Mouse (Mus musculus): ENCODE results near the gene Nup153. TPM values are rescaled to one million over a fixed set of nuclear protein-coding genes. Genes with fewer than 3 reads are reported as not detected.

The Nup153 gene
- total RNA-seq (2015; ENCODE audit: low replicate concordance) (135 and 150 TPM in 2 replicates), total RNA-seq (2017; ENCODE audit: low replicate concordance) (120 and 128 TPM in 2 replicates)

DNA sequence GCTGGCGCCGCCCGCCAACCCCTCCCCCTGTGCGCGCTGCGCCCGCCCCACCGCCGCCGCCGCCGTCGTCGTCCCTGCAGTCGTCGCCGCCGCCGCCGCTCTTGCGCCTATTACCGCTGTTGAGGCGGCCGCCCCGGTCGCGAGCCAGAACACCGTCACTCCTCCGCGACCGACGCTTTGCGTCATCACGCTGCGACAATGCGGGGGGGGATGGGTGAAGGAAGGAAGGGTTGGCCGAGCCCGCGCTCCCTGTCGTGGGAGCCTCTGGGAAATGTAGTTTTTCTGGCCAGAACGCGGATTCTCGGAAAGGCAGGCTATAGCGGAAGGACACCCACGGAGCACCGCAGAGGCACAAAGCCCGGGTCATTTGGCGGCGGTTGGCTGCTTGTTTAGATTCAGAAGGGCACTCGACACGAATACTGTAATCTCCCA is at the start of gene Nup153:
TSS of gene Nup153 (minus strand) at position 104 of the 432 bp plus-strand sequence.
- peak; percentile 86 for ATAC-seq (replicated peaks; ENCODE audit: low FRiP score, poor library complexity, severe bottlenecking)

DNA sequence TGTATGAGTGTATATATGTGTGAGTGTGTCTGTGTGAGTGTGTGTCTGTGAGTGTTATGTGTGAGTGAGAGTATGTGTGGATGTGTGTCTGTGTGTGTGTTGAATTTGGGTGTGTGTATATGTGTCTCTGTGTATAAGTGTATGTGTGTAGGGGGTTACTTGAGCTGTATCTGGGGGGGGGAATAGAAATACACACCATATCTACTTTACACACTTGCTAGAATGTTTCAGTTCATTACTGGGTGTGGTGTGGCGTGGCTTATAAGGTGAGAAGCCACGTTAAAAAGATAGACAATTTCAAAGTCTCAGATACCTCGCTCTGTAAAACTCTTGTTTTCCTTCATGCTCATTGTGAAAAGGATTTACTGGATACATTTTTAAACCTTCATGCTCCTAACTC is 49.7 kb upstream of the Nup153 start:
- ATAC-seq (replicated peaks; ENCODE audit: low FRiP score, poor library complexity, severe bottlenecking) = no peak

DNA sequence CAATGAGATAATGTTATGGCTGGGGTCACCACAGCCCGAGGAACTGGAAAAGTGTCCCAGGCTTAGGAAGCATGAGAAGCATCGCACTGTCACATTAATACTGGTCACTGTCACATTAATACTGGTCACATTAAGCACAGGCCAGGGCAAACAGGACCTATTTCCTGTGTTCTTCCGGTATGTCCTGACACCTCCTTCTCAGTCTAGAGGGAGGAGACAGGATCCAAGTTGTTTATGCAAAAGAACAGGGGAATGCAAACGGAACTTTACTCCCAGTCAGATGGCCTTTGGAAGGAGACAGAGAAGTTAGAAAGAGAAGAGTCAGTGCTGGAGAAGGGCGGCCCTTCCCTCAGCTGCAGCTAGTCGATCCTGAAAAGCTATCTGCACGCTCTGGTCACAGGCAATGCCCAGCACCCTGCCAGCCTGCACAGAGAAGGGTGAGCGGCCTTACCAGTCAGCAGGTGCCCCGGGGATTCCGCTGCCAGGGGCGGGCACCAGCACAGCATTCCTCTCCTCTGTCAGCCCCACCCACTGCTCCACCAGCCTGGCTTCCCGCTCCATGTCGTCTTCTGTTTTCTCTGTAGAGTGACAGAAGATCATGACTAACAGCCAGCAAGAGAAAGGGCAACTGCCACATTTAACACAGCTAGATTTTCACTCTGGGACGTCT is 49.0 kb upstream of the Nup153 start:
- ATAC-seq (replicated peaks; ENCODE audit: low FRiP score, poor library complexity, severe bottlenecking) = no peak

DNA sequence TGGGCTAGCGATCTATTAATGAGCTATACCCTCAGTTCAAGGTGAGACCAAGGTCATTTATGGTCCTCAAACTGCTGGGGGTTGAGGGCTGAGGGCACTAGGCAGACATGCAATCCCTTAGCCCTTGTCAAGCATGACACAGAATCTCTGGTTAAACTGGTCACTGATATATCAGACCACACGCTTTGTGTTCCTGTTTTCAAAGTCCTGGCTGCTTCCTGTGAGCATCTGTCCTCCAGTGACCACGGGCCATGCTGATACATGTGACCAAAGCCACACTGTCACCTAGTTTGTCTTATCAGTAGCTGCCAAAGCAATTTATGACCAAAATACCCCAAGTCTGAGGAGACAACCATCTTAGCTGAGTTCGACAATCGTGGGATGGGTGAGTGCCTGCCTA is 47.3 kb upstream of the Nup153 start:
- ATAC-seq (replicated peaks; ENCODE audit: low FRiP score, poor library complexity, severe bottlenecking) = no peak

DNA sequence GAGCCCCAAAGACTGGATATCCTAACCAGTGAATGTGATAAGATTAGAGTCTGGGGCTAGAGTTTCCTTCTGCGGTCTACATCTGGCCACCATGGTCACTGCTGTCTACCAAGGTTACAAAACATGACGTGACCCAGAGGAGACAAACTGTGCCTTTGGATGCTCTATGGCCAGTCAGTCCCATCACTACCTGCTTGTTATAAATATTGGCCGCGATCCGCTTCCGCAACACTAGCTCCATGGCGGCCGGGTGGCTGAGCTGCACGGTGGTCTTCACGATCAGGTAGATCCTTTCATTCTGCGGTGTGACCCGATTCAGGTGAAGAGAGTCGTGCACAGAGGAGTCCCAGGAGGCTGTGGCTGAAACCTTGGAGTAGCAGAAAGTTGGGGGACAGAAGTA is 44.8 kb upstream of the Nup153 start:
- ATAC-seq (replicated peaks; ENCODE audit: low FRiP score, poor library complexity, severe bottlenecking) = no peak

DNA sequence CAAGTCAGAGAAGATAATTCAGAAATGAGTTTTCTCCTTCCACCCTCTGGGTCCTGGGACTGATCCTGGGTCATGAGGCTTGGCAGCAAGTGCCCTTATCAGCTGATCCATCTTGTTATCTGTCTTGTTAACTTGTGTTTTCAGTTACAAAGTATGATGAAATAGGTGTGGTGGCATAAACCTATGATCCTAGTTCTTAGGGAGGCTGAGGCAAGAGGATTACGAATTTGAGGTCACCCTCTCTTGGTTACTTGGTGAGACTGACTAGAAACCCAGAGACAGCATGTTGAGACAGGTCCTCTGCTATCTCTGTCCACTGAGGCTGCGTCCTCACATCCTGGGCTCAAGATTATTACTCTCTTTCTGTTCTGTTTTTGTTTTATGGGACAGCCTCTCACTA is 37.6 kb upstream of the Nup153 start:
- ATAC-seq (replicated peaks; ENCODE audit: low FRiP score, poor library complexity, severe bottlenecking) = no peak

DNA sequence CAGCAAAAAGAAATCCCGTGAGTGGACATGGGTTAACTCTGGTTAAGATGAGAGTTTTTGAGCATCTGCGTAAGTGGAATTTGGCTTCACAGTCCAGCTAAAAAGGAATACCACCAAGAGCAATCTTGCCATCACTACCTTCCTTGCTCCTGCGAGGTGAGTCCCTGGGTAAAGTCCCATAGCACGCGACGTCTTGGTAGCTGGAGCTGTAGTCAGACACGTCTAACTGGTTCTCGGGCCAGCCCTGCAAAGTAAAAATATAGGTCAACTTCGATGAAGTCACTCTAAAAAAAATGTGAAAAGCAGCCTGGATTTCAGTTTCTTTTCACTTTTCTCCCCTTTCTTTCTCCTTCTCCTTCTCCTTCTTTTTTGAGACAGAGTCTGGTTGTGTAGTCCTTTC is 35.5 kb upstream of the Nup153 start:
- no peak for ATAC-seq (replicated peaks; ENCODE audit: low FRiP score, poor library complexity, severe bottlenecking)

DNA sequence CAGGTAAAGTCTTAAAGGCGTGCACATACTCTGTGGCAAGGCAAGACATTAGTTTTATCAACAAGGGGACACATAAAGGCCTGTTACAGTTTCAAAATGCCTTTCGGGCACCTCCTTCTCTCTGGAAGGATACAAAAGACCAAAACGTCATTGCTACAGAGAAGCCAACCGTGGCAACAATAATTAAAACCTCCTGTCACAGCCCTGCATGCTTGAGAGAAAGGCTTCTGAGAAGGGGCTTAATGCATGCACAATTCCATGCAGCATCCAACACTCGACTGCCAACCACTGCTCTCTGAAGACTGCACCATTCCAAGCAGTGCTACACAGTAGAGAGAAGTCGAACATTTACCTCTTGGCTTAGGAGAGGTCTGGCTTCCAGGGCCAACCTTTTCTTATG is 33.2 kb upstream of the Nup153 start:
- no peak for ATAC-seq (replicated peaks; ENCODE audit: low FRiP score, poor library complexity, severe bottlenecking)

DNA sequence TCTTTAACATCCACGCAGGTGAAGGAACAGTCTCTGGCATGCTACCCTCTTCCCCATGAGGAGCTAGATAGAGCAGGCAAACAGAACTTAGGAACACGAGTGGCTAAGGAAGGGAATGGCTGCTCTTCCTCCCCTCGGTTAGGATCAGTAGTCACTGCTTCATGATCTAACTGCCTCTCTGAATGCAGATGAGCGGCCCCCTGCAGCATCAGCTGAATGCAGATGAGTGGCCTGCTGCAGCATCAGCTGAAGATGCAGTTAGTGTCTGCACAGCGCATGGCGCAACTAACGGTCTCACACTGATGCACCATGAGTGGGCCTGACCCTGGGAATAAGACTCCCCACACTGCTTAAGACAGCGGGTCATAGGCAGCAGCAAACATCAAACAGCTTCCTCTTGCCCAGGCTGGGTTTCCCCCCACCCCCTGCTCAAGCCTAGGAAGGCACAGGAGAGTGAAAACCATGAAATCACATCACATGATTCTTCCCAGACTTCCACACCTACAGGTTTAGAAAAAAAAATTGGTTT is 31.6 kb upstream of the Nup153 start:
- ATAC-seq (replicated peaks; ENCODE audit: low FRiP score, poor library complexity, severe bottlenecking) = no peak

DNA sequence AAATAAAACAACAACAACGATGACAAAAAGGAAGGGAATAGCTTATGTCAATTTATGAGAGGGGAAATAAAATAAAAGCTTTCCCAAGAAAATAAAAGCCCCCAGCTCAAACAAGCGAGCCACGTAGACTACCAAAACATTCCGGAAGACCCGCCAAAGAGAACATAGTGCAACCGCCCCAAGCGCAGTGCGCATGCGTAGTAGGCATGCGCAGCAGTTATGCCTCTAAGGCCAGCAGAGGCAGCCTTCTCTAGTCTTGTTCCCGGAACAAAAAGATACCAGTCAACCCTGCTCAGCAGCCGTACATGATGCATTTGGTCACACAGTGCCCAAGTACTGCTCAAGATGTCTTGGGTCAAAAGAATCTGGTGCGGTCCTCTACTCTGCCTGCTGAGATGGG is 30.9 kb upstream of the Nup153 start:
- ATAC-seq (replicated peaks; ENCODE audit: low FRiP score, poor library complexity, severe bottlenecking) = no peak

DNA sequence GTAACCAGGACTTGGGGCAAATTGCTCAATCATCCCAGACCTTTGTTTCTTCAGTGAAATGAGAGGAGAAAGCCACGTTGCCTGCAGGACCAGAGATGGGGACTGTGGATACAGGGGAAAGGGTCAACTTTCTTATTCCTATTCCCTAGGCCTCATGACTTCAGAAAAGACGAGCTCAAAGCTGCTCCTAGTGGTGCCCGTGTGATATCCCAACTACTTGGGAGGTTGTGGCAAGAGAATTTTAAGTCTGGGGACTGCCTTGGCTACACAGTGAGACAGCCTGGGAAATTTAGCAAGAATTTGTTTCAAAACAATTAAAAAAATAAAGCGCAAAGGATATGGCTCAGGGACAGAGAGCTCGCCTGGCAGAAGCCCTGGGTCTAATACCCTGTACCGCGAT is 30.2 kb upstream of the Nup153 start:
- ATAC-seq (replicated peaks; ENCODE audit: low FRiP score, poor library complexity, severe bottlenecking) = no peak

DNA sequence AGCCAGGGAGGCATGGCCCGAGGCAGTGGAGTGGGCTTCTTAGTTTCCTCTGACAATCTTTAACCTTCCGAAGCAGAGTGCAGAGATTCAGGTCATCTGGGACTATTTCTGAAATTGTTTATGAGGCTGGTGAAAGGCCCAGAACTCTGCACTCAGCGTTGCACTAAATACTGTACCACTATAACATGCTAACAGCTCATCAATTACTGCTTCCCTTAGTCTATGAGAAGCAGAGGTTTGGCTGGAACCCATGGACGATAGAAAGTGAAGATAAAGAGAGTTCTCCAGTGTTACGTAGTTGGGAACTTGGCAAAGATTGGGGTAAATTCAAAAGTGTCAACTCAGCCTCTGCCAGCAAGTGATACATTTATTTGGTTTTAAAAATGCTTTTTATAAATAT is 25.6 kb upstream of the Nup153 start:
- no peak for ATAC-seq (replicated peaks; ENCODE audit: low FRiP score, poor library complexity, severe bottlenecking)

DNA sequence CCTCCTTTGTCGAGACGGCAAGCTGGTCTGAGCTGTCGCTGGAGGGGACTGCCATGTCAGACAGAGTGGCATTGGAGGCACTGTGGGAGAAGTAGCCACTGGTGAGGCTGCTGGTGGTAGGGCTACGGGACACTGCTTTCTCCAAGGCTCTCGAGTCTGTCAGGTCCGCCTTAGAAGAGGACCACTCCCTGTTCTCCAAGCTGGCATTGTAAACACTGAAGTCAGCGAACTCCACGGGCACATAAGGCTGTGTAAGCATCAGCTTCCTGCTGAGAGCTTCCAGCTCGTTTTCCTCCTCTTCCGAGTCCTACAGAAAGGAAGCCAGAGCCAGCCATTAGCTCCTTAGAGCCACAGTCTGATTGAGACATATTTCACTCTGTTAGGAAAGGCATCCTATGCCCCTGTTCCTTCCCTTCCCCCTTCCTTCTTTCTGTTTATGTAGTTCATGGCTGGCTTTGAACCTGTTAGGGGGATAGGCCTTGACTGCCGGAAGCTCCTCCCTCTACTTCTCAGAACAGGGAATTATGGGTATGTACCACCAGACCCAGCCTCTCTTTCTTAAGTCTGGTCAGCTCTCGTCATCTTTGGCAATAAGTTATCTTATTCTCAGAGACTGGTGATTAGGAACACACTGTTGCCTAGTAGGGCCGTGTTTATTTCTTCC is 25.0 kb upstream of the Nup153 start:
- no peak for ATAC-seq (replicated peaks; ENCODE audit: low FRiP score, poor library complexity, severe bottlenecking)

DNA sequence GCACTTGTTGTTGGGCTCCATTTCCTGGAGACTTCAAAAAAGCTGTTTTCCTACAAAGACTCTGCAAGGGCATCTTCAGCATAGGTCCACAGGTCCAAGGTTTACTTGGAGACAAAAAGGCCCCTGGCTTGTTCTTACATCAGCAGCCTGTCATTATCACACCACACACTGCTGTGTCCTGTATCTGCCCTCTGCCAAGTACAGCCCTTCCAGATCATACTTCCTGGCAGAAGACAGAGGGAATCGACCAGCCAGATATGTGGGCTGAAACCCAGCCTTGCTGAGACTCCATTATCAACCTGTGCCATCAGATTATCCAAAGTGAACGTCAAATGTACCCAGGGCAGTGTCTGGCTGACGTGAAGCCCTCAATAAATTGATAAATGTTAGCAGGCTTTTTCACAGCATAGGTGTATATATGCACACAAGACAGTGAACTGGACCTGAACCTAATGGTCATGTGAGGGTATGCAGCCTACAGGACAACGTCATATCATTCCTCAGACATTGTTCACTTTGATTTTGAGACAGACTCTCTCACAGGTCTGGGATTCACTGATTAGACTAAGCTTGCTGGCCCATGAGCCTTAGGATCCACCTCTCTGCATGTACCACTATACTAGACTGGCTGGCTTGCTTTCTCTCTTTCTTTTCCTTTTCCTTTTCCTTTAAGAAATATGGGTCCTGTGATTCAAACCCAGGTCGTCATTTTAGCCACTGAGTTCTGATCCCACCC is 20.6 kb upstream of the Nup153 start:
- 0 out of 2 replicates have a peak, but pooled peaks have one; percentile 28 for ATAC-seq (replicated peaks; ENCODE audit: low FRiP score, poor library complexity, severe bottlenecking)

DNA sequence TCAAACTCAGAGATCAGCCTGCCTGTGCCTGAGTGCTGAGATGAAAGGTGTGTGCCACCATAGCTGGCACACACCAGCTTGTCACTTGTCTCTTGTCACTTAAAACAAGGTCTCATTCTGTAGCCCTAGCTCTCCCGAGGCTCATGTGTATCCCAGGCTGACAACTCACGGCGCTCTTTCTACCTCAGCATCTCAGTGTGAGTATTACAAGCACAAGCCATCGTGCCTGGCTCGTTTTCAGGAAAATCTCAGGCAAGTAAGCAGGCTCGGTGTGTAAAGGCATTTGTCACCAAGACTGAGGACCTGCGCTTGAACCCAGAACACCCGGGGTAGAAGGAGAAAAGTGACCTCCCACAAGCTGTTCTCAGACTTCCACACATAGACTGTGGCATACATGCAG is 16.1 kb upstream of the Nup153 start:
- no peak for ATAC-seq (replicated peaks; ENCODE audit: low FRiP score, poor library complexity, severe bottlenecking)

DNA sequence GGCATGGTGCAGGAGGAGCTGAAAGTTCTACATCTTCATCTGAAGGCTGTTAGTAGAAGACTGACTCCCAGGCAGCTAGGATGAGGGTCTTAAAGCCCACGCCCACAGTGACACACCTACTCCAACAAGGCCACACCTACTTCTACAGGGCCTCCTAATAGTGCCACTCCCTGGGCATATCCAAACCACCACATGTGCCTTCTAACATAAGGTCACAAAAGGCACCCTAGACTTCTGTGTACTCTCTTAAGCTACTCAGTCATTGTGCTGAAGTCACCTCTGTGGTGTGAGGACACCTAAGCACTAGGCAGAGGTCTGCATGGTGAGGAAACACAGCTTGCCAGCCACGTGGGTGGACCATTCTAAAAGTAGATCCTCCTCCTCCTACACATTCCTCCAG is 14.6 kb upstream of the Nup153 start:
- no peak for ATAC-seq (replicated peaks; ENCODE audit: low FRiP score, poor library complexity, severe bottlenecking)

DNA sequence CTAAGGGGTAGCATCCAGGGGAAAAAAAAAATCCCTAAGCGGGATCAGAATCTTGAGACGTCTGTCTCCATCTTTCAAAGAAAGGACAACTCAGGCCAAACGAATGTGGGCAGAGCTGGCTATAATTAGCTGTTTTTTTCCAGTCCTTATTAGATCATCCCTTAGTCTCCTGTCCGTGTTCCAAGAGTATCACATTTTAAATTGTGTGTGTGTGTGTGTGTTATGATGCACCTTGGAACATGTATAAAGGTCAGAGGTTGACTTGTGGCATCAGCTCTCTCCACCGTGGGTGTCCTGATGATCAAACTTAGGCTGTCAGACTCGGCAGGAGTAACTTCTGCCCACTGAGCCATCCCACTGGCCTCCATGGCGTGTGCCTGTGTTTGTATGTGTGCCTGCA is 11.7 kb upstream of the Nup153 start:
- ATAC-seq (replicated peaks; ENCODE audit: low FRiP score, poor library complexity, severe bottlenecking) = no peak

DNA sequence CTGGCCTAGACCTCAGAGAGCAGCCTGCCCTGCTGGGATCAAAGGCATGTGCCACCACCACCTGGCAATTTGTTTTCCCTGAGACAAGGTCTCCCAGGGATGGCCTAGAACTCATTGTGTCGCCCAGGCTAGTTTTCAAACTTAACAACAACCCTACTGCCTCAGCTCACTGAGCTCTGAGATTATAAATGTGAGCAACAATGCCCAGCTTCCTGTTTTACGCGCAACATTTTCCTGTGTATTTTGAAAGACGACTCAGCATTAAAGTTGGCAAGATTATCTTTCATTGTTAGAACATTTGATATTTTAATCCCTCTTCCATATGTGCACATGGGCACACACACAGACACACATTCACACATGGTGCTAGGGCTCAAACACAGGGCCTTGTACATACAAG is 9.7 kb upstream of the Nup153 start:
- no peak for ATAC-seq (replicated peaks; ENCODE audit: low FRiP score, poor library complexity, severe bottlenecking)

DNA sequence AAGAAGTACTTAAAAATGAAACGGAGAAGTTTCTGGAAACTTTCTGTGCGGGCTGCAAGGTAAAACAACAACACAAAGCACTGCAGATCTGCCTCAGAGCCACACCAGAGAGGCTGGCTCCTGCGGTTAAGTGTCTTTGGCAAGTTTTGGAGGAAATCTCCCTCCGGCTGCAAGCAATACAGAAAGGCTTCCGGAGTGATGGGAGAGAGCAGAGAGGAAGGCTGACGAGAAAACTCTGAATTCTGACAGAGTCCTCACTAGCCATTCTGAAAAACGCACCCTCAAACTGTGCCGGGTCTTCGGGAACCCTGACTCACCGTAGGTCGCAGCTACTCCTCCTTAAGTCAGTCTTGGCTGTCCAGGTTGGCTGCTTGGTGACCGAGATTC is 8.7 kb upstream of the Nup153 start:
- peak; percentile 23; the same call in 1 of the 2 replicates for ATAC-seq (replicated peaks; ENCODE audit: low FRiP score, poor library complexity, severe bottlenecking)

DNA sequence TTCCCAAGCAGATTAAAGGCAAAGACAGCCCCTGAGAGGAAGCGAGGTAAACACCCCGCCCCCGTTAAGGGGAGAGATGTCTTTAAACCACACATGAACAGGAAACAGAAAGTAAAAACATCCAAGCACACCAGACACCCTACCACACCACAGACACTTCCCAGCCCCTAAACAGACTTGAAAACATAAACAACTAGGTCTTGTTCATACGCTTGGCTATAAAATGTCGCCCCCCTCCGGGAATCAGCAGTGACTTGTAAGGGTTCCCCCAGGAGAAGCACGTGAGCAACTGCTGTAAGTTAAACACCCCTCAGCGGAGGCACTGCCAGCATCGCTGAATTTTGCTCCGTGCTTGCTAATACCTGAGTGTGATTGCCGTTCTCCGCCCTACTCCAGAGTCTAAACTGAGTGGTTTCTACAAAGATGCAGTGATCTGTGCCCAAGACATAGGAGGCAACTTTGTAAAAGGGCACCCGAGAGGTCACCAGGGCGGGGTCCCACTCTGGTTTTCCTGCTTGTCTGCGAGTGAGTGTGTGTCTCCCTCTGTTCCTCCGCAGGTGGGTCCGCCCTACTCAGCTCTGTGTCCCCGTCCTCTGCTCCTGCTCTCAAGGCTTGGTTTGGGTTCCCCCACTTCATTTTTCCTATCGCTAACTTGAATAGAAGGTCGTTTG is 8.2 kb upstream of the Nup153 start:
- peak; percentile 83 for ATAC-seq (replicated peaks; ENCODE audit: low FRiP score, poor library complexity, severe bottlenecking)
